Mouse (Mus musculus) spleen, postnatal 36 days (tissue): ENCODE data around the gene Pcsk7.

Experiments used
- DNase-seq, 2 experiments: peaks; one replicate each; pipeline ENCODE4 v3.0.0; 2022; ENCODE audit warnings: low spot score in 2 of 2, mixed read lengths in 1 of 2

Gene Pcsk7

DNA sequence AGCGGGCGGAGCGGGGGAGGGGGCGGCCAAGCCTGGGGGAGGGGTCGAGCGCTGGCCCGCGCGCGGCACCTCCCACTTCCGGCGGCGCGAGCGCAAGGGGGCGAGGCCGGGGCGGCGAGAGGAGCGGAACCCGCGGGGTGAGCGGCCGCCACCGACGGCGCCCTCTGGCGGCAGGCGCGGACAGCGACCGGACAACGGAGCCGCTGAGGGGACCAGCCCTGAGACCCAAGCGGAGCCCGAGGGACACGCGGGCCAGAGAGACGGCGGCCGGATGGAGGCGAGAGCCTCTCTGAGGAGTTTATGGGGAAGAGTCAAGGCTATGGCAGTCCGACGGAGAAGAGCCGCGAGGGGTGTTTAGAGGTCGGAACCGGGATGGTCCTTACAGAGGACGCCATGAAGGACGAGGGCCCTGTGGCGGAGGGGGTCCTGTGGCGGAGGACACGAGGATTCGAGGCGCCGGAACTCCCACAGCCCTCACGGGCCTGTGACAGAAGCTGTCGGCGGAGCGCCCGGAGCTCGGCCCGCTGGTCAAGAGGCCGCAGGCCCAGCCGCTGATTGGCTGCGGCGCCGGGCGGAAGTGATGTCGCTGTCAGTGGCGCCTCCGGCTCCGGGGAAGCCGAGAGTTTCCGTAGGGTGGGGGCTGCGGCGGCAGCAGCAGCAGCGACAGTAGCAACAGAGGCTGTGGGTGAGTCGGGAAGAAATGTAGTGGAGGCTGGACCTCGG lies at the start of gene Pcsk7, which contains the start of gene Rnf214:
TSS of gene Pcsk7 (plus strand) at position 143 of the 723 bp plus-strand sequence.
TSS of gene Rnf214 (minus strand) at position 557 of the 723 bp plus-strand sequence.
- peak; percentile 89 to 93 for DNase-seq

DNA sequence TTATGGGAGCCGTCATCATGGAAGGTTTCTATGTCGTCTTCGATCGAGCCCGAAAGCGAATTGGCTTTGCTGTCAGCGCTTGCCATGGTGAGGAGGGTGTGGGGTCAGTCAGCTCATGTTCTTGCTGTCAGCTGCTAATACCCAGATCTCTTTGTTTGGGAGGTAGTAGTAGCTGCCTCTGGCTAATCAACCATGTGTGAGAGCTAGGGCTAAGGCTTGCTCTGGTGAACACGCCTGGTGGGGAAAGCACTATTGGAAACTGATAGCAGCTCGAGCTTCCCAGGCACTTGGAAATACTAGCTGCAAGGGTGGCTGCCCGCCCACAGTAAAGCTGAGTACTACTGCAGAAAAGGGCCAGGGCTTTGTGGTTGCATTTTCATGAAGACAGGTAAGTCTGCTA lies 46.9 kb upstream of the Pcsk7 start:
- DNase-seq, result no peak

DNA sequence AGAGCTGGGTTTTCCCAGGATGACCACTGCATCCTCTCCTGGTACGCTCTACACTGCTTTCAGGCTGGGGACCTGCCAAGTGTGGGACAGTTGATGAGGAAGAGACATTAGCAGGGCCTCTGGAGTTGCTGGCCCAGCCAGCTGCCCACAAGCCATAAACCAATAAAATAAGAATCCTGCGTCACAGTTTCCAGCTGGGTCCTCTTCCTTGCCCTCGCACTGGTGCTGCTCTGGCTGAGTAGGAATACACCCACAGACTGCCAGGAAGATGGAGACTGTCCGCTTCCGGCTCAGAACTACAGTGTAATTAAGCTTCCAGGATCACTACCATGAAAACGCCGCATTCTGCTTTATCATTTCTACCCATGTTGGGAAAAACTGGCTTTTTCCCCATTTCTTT lies 44.5 kb upstream of the Pcsk7 start:
- DNase-seq, result no peak

DNA sequence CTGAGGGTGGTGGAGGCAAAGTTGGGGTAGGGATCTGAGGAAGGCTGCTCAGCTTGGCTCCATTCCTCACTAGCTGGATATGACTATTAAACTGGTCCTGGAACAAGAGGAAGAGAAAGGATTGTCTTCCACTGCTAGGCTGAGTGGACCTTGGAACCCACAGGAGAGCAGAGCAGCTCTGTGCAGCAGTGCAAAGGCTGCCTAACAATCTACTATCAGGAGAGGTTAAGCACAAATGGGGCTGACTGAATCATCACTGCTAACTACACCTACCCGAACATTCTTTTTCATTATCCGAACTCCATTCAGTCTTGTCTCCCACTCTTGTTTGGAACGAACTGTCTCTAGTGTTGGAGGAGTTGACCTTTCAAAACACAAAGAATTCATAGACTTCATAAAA lies 37.1 kb upstream of the Pcsk7 start:
- no peak for DNase-seq

DNA sequence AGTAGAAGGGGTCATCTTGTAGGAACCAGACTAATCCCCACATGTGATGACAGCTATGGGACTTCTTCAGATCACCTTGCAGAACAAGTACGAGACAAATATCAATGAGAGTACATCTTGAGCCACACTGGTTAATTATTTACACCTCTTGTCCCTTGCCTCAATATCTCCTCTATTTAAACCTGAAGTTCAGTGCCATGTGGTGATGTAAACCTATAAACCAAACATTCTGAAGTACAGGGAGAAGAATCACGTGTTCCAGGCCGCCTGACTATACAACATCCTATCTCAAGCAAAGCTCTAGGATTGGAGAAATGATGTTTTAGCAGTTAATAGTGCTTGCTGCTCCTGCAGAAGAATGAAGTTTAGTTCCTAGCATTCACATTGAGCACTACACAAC lies 36.0 kb upstream of the Pcsk7 start:
- no peak for DNase-seq

DNA sequence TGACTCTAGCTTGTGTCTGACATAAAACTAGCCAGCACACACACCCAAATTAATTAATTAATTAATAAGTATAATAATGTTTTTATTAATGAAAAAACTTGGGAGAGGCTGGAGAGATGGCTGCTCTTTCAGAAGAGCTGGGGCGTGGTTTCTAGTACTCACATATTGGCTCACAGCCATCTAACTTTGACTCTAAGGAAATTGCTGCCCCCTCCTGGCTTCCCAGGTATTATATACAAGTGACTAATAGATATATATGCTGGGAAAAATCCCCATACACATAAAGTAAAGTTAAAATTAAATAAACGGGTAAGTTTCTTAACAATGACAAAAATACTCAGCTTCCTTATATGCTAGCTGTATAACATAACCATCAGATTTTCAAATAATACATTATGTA lies 28.4 kb upstream of the Pcsk7 start:
- DNase-seq, result peak; percentile 12 to 18

DNA sequence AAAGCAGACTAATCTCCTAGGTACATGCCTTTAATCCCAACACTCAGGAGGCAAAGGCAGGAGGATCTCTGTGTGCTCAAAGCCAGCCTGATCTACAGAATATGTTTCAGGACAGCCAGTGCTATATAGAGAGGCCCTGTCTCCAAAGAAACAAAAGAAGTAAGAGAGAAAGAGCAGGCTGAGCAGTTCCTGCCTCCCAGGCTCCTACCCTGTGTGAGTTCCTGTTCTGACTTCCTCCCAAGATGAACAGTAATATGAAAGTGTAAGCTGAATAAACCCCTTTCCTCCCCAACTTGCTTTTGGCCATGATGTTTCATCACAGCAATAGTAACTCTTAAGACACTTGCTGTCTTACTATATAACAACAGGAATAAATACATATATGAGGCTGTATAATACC lies 12.6 kb upstream of the Pcsk7 start:
- DNase-seq, result no peak

DNA sequence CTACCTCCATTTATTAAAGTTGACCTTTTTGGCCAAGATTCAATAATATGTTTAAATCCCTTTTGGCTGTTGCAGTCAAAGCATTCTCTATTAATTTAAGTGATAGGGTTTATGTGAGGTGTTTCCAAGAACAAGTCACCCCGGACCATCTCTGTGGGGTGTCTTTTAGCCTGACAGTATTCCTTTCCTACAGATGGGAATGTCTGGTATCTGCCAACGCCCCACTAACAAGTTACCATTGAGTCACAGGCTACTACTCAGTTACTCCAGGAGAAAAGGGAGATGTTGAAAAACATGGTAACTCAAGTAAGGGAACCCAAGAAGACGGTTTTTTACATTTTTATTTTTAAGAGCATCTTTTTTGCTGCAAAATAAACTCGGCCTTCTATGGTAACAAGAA lies 1.1 kb upstream of the Pcsk7 start:
- DNase-seq, result no peak

DNA sequence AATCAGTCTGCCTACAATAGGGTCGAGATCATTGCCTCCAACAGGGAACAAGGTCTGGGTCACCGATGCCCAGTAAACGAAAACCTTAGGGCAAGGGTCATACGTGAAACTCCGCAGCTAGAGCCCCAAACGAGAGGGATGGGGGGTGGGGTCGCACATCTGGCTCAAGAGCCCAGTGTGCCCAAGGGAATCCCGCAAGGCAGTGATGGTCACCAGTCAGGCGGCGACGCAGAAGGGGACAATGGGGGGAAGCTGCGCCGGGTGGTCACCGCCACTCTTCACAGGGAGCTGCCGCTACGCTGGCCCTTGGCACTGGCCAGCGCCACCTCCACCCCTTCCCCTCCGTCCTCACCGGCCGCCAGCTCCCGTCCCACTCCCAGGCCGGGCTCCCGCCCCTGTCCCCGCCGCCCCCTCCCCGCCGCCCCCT lies 473 bp upstream of the Pcsk7 start:
- peak; percentile 6 to 17 for DNase-seq

DNA sequence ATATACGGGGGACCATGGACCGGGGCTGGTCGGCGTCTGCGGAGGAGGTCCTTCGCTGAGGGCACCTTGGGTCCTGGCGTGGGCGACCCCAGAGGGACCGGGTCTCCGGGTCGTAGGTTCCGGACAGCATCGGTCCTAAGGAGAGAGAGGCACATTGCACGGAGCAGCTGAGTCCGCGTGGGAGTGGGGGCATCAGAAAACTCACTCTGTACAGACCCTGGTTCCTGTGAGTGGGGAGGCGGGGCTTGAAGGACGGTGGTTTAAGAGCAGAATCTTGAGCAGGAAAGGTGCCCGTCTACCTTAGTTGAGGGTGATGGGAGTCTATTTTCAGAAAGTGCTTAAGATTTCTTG lies 756 bp downstream of the Pcsk7 start:
- DNase-seq, result peak in 1 of 2 experiments; percentile 42

DNA sequence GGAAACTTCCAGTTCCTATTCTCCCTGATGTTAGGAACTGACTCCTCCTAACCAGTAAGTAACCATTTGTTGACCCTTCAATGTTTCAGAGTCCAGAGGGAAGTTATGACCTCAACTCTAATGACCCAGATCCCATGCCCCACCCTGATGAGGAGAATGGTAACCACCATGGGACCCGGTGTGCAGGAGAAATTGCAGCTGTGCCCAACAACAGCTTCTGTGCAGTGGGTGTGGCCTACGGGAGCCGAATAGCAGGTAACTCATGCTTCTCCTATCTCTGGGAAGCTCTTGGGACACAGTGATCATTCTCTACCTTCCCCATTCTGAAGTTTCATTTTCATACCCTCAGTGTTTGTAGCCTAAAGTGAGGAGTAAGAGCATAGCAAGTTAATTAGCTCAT lies 4.7 kb downstream of the Pcsk7 start:
- no peak for DNase-seq

DNA sequence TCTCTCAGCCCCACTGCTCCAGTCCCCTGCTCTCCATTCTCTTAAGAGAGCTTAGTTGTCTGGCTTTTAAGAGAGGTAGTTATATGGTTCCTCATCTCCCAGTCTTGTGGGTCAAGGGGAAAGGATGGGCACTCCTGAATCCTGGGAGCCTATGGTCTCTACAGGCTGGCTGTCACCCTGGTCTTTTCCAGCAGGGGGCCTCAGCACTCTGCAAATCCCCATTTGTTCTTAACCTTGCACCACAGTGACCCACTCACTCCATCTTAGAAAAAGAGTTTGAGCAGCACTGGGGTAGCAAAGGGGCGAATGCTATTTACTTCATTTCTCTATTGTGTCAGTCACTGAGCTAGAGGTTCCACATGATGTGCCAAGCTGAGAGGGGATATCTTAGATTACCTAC lies 5.4 kb downstream of the Pcsk7 start:
- peak; percentile 42 to 43 for DNase-seq

DNA sequence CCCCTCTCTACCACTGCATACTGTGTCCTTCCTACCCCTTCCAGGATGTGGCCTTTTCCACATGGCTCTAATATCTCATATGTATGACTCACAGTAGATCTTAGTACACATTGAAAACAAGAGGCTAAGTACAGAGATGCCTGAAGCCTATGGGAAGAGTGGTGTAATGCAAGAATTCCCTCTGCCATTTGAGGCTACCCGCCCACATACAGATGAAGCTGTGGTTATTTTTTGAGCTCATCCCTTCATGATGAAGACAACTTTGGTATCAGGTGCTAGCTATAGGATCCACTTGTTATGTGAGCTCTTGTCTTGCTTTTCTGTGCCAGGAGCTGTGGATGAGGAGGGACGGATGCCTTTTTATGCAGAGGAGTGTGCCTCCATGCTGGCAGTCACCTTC lies 9.4 kb downstream of the Pcsk7 start:
- DNase-seq, result no peak

DNA sequence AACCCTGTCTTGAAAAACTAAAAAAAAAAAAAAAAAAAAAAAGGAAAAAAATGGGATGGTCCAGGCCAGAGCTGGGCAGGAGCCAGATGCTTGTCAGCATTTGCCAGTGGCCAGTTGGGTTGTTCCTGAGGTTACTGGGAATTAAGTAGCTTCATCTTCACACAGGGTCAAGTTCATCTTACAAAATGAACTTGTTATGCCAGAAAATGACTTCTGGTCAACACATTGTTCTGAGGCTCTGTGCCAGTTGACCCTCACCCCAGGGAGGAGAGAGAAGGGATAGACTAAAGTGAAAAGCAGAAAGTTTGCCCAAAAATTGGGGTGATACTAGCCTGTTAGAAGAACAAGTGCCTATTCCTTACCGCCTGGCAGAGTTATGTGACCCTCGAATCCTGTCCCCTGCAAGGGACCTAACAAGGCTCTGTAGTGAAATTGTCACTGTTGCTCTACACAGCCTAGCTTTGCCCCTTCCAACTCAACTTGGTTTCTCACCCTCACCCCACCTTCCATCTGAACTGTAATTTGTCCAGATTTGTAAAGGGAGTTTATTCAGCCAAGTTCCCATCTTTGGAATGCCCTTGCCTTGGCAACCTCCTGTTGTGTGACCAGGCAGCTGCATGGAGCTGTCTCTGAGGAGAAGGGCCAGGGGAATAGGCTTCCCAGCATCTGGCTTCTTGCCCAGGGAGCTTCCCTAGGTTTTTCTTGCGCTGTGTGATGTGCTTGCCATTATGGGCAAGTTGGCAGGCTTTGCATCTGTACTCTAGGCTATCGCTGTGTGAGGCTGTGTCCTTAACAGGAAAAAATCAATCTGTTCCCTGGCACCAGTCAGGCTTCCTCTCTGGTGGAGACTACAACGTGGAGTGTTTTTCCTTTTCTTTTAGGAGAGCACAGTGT lies 11.0 kb downstream of the Pcsk7 start:
- DNase-seq, result peak in 1 of 2 experiments; percentile 25

DNA sequence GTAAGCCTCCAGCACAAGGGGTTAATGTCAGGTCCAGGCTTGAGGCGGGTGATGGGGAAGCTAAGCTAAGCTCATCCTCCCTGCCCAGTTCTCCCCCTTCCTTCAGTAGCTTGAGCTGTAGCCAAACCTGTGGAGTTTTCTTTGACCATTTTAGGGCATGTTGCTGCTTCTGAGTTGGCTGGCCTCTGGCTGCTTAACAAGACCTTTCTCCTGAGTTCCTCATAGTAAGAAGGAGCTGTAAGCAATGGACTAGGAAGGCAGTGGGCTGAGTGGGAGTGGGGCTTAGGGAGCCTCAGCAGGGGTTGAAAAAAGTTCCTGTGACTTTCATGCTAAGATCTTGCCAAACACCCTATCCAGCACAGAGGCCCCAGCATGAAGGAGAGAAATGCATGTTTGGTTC lies 13.6 kb downstream of the Pcsk7 start:
- no peak for DNase-seq

DNA sequence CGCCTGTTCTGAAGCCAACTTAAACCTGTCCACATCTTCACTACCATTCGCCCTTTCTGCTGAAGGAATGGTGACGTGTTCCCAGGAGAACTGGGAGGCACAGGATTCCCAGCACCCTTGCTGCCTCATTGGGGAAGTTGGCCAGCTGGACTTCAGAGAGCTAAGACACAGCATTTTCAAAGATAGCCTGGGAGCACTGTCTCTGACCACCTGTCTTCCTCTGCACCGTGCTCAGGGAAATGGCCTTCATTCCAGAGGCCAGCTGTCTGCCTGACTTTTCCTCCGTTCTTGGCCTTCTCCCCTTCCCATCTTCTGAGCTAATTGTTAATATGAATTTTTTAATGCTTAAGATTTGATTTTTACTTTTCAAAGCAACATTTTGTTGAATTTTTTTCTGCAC lies 23.0 kb downstream of the Pcsk7 start:
- no peak for DNase-seq

DNA sequence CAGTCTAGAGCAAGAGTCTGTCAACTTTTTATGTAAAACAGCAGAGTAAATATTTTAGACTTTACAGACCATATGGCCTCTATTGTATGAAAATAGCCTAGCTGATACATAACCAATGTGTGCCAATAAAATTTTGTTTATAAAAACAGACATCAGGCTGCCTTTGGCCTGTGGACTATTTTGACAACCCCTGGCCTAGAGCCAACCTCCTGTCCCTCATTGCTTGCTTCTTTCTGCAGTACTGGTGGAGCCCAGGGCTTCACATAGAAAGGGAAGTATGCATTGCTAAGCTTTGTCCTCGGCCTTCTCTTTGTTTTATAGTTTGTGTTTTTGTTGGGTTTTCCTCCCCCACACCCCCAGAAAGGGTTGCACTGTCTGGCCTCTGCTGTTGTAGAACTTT lies 25.7 kb downstream of the Pcsk7 start:
- no peak for DNase-seq

DNA sequence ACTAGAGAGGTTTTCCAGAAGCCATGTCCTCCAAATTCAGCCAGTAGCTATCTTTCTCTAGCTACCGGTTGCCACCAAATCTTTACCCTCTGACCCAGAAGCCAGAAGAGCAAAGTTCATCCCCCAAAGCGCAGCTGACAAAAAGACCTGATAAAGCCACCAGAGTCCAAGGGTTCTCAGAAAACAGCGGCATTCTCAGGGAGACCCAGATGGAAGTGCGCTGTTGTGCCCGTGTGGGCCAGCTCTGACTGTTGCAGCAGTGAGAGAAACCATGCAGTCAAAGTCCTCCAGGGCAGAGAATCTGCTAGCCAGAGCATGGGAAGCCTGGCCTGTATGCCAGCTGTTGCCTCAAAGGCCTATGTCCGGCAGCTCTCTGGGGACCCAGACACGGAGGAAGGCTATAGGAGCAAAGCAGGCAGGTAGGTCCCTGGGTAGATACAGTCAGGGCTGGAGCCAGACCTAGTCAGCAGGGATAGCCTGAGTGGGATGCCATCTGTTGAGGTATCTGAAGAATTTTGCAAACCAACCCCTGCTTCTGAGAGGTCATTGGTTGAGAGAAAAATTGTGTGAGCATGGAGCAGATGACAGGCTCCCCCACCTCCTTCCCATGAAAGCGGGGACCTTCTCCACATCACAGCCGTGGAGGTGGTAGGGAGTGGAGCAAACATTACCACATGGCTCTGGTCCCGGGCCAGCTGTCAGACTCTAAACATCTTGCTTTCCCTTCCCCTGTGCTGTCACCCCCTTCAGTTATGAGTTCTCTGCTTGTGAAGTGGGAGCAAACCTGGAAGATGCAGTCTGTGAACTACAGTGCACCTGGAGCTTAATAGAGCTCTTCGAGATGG lies 26.5 kb downstream of the Pcsk7 start:
- DNase-seq, result no peak

DNA sequence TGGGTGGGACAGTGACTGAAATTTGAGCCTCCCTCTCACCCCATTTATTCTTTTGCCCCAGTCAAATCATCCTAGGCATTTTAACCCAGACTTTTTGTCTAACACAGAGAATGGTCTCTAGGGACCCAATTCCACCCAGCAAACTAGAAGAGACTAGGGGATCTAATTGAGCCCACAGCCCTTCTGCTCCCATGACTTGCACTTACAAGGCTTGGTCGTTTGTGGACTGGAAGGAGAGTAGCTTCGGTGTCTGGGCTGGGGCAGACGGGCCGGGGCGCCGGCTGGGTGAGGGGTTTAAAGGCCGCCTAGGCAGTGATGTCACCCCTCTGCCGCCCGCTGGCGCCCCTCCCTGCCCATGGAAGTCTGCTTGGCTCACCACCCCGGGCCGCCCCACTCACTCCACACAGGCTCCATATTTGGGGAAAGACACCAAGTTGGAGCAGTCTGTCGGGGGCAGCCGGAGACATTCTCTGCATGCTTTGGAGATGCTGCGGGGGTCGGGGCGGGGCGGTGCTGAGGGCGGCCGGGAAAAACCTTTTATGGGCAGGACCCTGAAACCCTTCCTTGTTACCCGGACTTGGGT lies 29.4 kb downstream of the Pcsk7 start, which contains the start of gene Tagln:
TSS of gene Tagln (minus strand) at position 431 of the 583 bp plus-strand sequence.
- DNase-seq, result no peak

DNA sequence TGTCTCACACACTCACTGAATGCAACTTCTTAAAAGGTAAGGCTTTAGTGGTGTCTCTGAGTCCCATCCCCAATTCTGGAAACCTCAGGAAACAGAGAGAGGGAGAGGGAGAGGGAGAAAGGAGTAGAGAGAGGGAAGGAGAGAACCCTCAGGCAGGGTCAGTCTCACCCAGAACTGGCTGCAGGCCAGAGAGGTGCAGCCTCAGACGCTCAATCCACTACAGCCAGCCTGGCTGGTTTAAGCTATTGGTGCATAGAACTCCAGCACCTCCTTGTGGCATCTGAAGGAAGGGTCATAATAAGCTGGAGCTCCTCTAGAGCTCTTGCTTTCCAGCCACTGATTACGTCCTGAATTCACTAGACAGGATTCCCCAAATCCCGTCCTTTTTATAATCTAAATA lies 30.6 kb downstream of the Pcsk7 start:
- peak in 1 of 2 experiments; percentile 45 for DNase-seq

DNA sequence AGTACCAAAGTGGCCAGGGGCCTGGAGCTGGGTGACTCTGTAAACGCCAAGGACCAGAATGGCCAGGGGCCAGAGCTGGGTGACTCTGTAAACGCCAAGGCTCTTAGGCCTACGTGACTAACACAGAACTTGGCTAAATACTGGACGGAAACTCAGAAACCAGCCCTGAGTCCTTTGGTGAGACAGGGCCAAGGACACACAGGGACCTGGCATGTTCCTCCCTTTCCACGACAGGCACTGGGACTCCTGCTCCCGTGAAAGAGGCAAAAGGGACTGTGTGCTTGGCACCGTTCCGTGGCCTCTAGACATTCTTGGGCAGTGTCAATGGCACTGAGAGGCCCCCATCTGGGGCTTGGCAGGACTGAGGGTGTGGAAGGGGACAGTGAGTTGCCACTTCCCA lies 31.8 kb downstream of the Pcsk7 start:
- DNase-seq, result no peak
